Mouse (Mus musculus) liver, postnatal 0 days (tissue): ENCODE data around the gene H2-Q7. TPM values are rescaled to one million over a fixed set of nuclear protein-coding genes. Genes with fewer than 3 reads are reported as not detected.
"Not testable (repeated sequence)": the region's sequence is repeated elsewhere in the genome, so short reads cannot be mapped to it uniquely, and the experiment has no call there.

Source experiments
- ATAC-seq: fragments of 200-750 bp; cut with Nextera tagmentation; 2 replicates; pipeline ENCODE4 v1.8.0; 2017; ENCODE audit warnings: mild to moderate bottlenecking, moderate library complexity
- DNase-seq: peaks from one replicate; pipeline ENCODE4 v3.0.0-alpha.2; 2016
- H3K27ac ChIP-seq: fragments of 300-500 bp; sonication (generic); 2 replicates; pipeline ENCODE4 v1.5.1; 2014; ENCODE audit warnings: antibody characterized with exemption, moderate library complexity, mild to moderate bottlenecking, low read depth
- H3K27me3 ChIP-seq: fragments of 300-500 bp; sonication (generic); 2 replicates; pipeline ENCODE4 v1.6.1; 2014; ENCODE audit warnings: low read length, control low read depth, mixed read lengths; ENCODE audit not compliant: insufficient read depth
- H3K36me3 ChIP-seq: fragments of 300-500 bp; sonication (generic); replicated peaks from 2 replicates; pipeline ENCODE4 v1.6.1; 2014; ENCODE audit warnings: mild to moderate bottlenecking, control low read depth, low read length, moderate library complexity, mixed read lengths; ENCODE audit not compliant: insufficient read depth
- H3K4me1 ChIP-seq: fragments of 300-500 bp; sonication (generic); 2 replicates; pipeline ENCODE4 v1.6.1; 2014; ENCODE audit warnings: antibody characterized with exemption, mild to moderate bottlenecking, control low read depth; ENCODE audit not compliant: insufficient read depth
- H3K4me2 ChIP-seq: fragments of 300-500 bp; sonication (generic); 2 replicates; pipeline ENCODE4 v1.6.1; 2014; ENCODE audit warnings: low read depth, mild to moderate bottlenecking, low read length, moderate library complexity, mixed read lengths
- H3K4me3 ChIP-seq: fragments of 300-500 bp; sonication (generic); 2 replicates; pipeline ENCODE4 v1.5.1; 2014; ENCODE audit warnings: low read depth, low read length
- H3K9ac ChIP-seq: fragments of 300-500 bp; sonication (generic); replicated peaks from 2 replicates; pipeline ENCODE4 v1.6.1; 2014; ENCODE audit warnings: mild to moderate bottlenecking, moderate library complexity
- H3K9me3 ChIP-seq: fragments of 300-500 bp; sonication (generic); 2 replicates; pipeline ENCODE4 v1.6.1; 2016; ENCODE audit warnings: mild to moderate bottlenecking, control low read depth, low read length, mixed read lengths
- CTCF ChIP-seq: sonication (generic); IDR thresholded peaks from 2 replicates; pipeline ENCODE4 v1.5.1; 2016; ENCODE audit warnings: antibody characterized with exemption, low read depth
- WGBS: fragments of 180-500 bp; shearing (Covaris S2); extraction: QIAGEN DNeasy Blood & Tissue Kit; methylation state at CpG from one replicate; pipeline ENCODE4 v1.1.7; 2014; ENCODE audit not compliant: insufficient replicate concordance; 5-methylcytosine and 5-hydroxymethylcytosine counted together
- polyA plus RNA-seq: library from polyadenylated mRNA; unstranded; fragments of >200 nt; fragmentation: Nextera tagmentation; extraction: Ambion mirVana; gene quantifications from 2 replicates; pipeline ENCODE4 v1.2.1, GENCODE M21; 2015

The H2-Q7 gene
- polyA plus RNA-seq, 1 experiment from 2014 or later: 7.9 TPM

GRCm38 (mm10) chr17:35428883-35429282, 10.1 kb upstream of the H2-Q7 start:
- not testable (repeated sequence) for H3K27ac ChIP-seq, DNase-seq, H3K4me3 ChIP-seq, H3K4me2 ChIP-seq, ATAC-seq, H3K9ac ChIP-seq, H3K9me3 ChIP-seq, H3K36me3 ChIP-seq, H3K4me1 ChIP-seq
- WGBS: 79% methylated on average over 6 of the region's 6 CpGs
- peaks cover 12% of the 10 kb centered on the region for H3K27me3 ChIP-seq

- WGBS: 76% methylated on average over 6 of the region's 6 CpGs
- H3K27ac ChIP-seq, H3K27me3 ChIP-seq, H3K9ac ChIP-seq, H3K4me1 ChIP-seq, ATAC-seq, DNase-seq, H3K36me3 ChIP-seq, H3K4me3 ChIP-seq, H3K9me3 ChIP-seq, H3K4me2 ChIP-seq: not testable (repeated sequence)
These were observed 8.3 kb upstream of the H2-Q7 start for GRCm38 (mm10) chr17:35430671-35431070.

GRCm38 (mm10) chr17:35432167-35432566, 6.8 kb upstream of the H2-Q7 start:
- not testable (repeated sequence) for H3K4me1 ChIP-seq, H3K27me3 ChIP-seq, DNase-seq, ATAC-seq, H3K4me2 ChIP-seq, H3K9ac ChIP-seq, H3K36me3 ChIP-seq, H3K4me3 ChIP-seq, H3K9me3 ChIP-seq, H3K27ac ChIP-seq
- WGBS: 69% methylated on average over 2 of the region's 3 CpGs

GRCm38 (mm10) chr17:35434836-35435235, 4.1 kb upstream of the H2-Q7 start:
- not testable (repeated sequence) for H3K4me1 ChIP-seq, H3K27me3 ChIP-seq, ATAC-seq, H3K36me3 ChIP-seq, H3K27ac ChIP-seq, H3K9ac ChIP-seq, H3K9me3 ChIP-seq, H3K4me3 ChIP-seq, H3K4me2 ChIP-seq
- DNase-seq: peak; percentile 61
- 9% methylated on average over 8 of the region's 8 CpGs for WGBS
- TF ChIP-seq CTCF: peak; percentile 73

- not testable (repeated sequence) for H3K4me2 ChIP-seq, H3K9ac ChIP-seq, H3K36me3 ChIP-seq, H3K27ac ChIP-seq, DNase-seq, H3K9me3 ChIP-seq, H3K4me3 ChIP-seq, H3K4me1 ChIP-seq, ATAC-seq
- WGBS: 63% methylated on average over 3 of the region's 3 CpGs
- H3K27me3 ChIP-seq: peaks cover 12% of the 10 kb centered on the region
These were observed 3.4 kb upstream of the H2-Q7 start for GRCm38 (mm10) chr17:35435577-35435976.

- not testable (repeated sequence) for H3K27ac ChIP-seq, H3K9ac ChIP-seq, H3K4me1 ChIP-seq, H3K36me3 ChIP-seq, H3K9me3 ChIP-seq, H3K4me2 ChIP-seq, H3K4me3 ChIP-seq, ATAC-seq, DNase-seq
- H3K27me3 ChIP-seq: peaks cover 12% of the 10 kb centered on the region
- WGBS: 58% methylated on average over 1 of the region's 1 CpGs
These were observed 1.5 kb upstream of the H2-Q7 start for GRCm38 (mm10) chr17:35437386-35437936.

GRCm38 (mm10) chr17:35438395-35438794, 560 bp upstream of the H2-Q7 start:
- not testable (repeated sequence) for H3K4me1 ChIP-seq, H3K27ac ChIP-seq, H3K4me2 ChIP-seq, DNase-seq, H3K36me3 ChIP-seq, H3K4me3 ChIP-seq, H3K9me3 ChIP-seq, H3K9ac ChIP-seq, ATAC-seq
- peaks cover 12% of the 10 kb centered on the region for H3K27me3 ChIP-seq
- 71% methylated on average over 1 of the region's 3 CpGs for WGBS

- peaks cover 12% of the 10 kb centered on the region for H3K27me3 ChIP-seq
- not testable (repeated sequence) for DNase-seq, H3K36me3 ChIP-seq, H3K27ac ChIP-seq, H3K4me1 ChIP-seq, H3K9me3 ChIP-seq
- H3K9ac ChIP-seq: 0 out of 2 replicates have a peak overlapping the region, but pooled peaks have one; percentile 45
- peak; percentile 62 for ATAC-seq
- 2% methylated on average over 41 of the region's 48 CpGs for whole genome bisulfite sequencing
- H3K4me2 ChIP-seq: peak overlapping the region; percentile 73
- peak overlapping the region; percentile 44 for H3K4me3 ChIP-seq
These were observed 366 bp downstream of the H2-Q7 start for GRCm38 (mm10) chr17:35439295-35439747.

- ATAC-seq, H3K4me2 ChIP-seq, DNase-seq: not testable (repeated sequence)
These were observed 1.1 kb downstream of the H2-Q7 start for GRCm38 (mm10) chr17:35439925-35440645.

More at GRCm38 (mm10) chr17:35439925-35440645, 1.1 kb downstream of the H2-Q7 start:
- H3K4me1 ChIP-seq, H3K9me3 ChIP-seq, H3K9ac ChIP-seq, H3K27ac ChIP-seq, H3K36me3 ChIP-seq, H3K4me3 ChIP-seq: not testable (repeated sequence)
- 45% methylated on average over 25 of the region's 27 CpGs for WGBS
- peaks cover 12% of the 10 kb centered on the region for H3K27me3 ChIP-seq
